Mouse (Mus musculus): ENCODE results near the gene Ints11.

- TF ChIP-seq CTCF (IDR thresholded peaks at IDR 0.05; ENCODE audit: low read depth) (no peak), EP300 (IDR thresholded peaks at IDR 0.05; ENCODE audit: low read depth) (no peak)
Observed at GRCm38 (mm10) chr4:155898318-155898717, 29.0 kb downstream of the Ints11 start.

All from liver, embryonic 14.5 days (tissue).